Mouse (Mus musculus) liver, adult (tissue): Measurements from ENCODE around the gene Zfp677.

Experiments used
- GATA4 ChIP-seq: IDR thresholded peaks from 2 replicates; pipeline ENCODE4 v1.6.1; 2014; ENCODE audit warnings: mild to moderate bottlenecking, low read length; ENCODE audit not compliant: insufficient replicate concordance

Gene Zfp677

GRCm38 (mm10) chr17:21383391-21384056 is at the start of gene Zfp677:
TSS of gene Zfp677 (plus strand) at chr17:21383748.
- no peak for TF ChIP-seq GATA4

DNA sequence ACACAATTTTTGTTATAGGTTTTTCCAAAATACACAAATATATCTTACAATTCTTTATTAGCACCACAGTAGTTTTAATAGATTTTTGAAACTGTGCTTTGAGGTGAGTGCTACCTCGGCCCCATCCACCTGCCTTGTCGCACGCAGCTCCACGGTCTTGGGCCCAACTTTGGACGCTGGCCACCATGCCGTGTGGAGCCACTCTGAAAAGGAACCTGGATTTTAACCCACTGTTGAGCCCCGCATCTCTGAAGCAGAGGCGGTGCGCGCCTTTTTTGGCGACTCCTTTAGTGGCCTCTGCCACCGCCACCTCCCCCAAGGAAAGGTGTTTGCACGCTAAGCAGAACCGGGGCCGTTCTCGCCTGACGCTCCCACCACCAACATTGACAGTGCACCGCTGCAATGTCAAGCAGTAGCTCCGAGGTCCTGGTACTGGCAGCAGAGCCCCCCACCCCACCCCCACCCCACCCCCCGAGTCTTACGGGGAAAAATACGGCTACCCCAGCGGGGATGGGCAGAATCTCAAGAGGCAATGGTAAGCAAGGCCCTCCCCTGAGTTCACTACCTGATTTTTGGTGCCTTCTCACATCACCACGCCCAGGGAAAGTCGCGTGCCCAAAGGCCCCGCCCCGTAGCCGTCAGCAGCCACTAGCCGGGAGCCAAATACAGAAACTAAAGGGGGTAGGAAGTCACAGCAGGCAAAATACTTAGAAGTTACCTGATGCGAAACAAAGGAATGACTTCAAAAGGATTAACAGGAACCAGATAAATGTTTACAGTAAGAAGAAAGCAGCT is 13.4 kb upstream of the Zfp677 start:
- TF ChIP-seq GATA4, result no peak

DNA sequence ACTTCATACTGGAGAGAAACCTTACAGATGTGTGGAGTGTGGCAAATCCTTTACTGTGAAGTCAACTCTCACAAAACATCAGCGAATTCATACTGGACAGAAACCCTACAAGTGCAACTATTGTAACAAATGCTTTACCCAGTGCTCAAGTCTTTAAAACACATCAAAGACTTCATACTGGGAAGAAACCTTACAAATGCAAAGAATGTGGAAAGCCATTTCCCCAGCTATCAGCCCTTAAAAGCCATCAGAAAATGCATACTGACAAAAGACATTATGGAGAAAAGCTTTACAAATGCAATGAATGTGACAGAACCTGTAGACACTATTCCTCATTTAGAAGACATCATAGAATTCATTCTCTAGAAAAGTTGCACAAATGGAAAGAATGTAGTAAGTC is 8.2 kb upstream of the Zfp677 start:
- no peak for TF ChIP-seq GATA4

DNA sequence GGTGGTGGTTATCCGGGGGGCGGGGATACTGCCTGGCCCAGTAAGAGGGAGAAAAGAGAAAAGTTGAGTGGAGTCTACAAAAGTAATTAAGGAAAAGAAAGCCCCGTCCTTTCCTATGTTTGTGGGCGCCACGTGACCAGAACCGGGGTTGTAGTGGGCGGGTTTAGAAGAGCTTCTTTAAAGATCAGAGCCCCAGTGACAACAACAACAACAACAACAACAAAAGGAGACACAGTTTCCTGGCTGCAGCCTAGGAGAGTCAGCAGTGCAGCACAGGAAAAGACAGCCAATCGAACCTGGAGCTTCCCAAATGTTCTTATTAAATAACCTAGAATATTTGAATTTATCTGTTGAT is 486 bp downstream of the Zfp677 start:
- TF ChIP-seq GATA4, result no peak

DNA sequence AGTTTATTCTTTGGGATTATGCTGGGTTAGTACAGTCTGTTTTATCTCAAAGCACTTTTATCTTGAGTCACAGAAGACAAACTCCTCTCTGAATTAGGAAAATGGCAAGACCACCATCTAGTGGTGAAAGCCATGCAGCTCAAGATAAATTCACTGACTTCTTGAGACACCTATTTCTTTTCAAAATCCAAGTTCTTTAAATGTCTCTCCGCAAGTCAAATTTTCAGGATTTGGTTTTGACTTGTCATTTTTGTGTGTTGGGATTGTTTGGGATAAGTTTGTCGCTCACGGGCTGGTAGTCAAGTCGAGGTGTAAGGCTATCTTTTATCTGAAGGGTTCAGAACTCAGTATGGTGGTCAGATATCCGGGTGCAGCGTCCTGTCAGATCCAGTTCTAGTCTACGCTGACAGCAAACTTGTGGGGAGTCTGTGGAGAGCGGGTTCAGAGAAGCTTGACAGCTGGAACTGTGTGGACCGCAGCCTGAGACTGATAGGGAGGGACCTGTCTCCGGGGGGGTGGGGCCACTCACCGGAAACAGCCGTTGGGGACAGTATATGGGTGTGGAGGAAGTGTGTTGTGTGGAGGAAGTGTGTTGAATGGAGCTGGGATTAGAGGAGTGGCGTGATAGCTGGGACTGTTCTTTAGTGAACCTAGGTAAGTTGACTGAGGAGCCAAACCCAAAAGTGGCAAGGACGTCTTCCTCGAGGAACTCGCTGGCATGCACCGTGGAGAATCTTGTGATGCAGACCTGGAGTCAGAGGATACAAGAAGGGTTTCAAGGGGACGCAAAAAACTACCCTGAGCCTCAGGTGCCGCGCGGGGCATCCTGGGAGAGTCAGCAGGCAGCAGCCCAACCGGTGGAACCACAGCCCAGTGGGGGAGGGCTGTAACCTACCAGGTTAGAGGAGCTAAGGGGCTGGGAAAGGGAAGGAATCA is 39.4 kb downstream of the Zfp677 start, which contains the start of gene Zfp54:
TSS of gene Zfp54 (plus strand) at position 564 of the 936 bp plus-strand sequence.
- TF ChIP-seq GATA4, result no peak
